Mouse (Mus musculus): Measurements from ENCODE around the gene Efna1. TPM values are rescaled to one million over a fixed set of nuclear protein-coding genes. Genes with fewer than 3 reads are reported as not detected.

The Efna1 gene
- total RNA-seq, 2 experiments from 2014 or later, result 10.2 to 12.8 TPM

DNA sequence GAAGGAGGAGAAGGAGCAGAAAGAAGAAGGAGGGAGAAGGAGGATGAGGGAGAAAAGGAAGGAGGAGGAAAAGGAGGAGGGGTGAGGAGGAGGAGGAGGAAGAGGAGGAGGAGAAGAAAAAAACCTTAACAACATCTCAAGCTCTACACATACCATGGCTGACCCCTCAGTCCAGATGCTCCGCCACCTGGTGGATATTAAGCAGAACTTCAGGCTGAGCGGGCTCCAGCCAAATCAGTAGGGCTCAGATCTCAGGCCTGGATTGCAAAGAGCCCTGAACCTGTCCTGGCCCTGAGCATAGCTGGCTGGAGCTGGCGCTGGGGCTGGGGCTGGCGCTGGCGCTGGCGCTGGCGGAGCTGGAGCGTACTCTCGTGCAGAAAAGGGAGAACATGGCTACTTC, 27.1 kb upstream of the Efna1 start:
- peak; percentile 52 for DNase-seq

DNA sequence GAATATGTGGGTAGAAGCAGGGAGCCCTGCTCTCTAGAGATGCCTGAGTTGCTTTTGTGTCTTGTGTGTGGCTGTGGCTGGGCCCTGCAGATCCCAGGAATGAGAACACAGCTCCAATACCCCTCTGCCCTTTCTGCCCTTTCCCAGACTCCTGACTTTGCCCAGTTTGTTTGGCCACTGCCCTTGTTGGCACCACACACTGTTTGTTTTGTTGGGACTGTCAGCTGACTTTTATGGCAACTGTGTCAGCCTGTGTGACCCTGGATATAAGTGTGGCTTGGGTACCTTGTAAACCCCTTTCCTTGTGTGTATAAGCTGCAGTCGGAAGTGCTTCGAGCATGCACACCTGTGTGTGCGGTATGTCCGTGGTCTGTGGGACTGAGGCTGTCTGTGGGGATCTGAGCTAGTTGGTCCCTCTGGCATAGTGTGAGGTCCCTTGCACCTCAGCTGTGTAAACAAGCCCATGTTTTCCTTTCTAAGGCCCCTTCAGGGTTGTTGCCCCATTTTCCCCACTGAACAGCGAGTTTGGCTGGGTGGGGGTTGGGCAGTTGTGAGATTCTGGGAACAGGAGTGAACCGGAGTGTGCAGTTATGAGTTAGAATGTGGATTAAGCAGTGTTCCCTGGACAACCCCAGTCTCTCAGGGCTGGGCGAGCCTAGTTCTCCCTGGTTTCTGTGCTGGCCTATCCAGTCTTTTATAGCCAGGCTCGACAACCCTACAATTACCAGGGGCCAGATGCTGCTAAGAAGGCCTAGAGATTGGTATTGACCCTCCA, 24.8 kb upstream of the Efna1 start:
- no peak for DNase-seq

DNA sequence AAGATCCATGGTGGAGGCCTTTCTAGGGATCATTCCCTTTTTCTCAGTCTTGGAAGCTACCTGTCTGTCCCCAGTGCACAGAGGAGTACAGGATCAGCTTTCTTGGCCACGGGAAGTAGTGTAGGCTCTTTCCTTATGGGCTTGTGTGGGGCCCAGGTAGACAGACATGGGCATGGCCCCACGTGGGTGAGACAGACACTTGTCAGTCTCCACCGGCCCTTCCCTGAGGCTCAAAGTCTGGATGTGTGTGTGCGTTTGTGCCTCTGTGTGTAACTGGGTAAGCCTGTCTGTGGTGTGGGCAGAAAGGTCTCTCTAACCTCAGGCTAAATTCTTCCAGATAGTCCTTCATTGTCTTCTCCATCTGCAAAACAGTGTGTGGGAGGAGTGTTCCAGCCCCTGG, 24.2 kb upstream of the Efna1 start:
- no peak for DNase-seq

DNA sequence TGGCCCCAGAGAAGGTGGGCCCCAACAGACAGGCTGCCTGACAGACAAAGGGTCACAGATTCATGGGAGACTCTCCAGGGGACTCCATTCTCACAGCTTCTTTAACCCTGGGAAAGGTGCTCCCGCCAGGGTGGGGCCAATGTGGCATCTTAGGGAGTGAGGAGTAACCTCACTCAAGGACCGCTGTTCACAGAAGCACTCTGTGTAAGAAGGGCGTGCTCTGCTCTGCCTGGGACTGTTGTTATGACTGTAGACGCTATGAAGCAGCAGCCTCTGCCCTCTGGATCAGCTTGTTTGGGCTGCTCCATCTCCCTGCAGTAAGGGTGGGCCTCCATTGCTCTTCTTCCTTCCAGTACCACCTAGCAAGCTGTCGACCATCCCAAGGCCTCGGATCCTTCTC, 23.5 kb upstream of the Efna1 start:
- no peak for DNase-seq

DNA sequence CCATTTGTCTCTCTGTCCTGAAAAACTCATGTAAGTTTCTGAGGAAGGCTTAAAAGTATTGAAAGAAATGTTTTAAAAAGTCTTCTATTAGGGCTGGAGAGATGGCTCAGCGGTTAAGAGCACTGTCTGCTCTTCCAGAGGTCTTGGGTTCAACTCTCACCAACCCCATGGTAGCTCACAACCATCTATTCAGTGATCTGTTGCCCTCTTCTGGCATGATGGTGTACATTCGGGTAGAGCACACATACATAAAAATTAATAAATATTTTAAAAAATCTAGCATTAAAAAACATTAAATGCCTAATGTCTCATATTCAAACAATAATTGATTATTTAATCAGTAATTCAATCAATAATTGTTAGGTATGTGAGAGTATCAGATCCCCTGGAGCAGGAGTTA, 19.6 kb upstream of the Efna1 start:
- DNase-seq, result no peak

DNA sequence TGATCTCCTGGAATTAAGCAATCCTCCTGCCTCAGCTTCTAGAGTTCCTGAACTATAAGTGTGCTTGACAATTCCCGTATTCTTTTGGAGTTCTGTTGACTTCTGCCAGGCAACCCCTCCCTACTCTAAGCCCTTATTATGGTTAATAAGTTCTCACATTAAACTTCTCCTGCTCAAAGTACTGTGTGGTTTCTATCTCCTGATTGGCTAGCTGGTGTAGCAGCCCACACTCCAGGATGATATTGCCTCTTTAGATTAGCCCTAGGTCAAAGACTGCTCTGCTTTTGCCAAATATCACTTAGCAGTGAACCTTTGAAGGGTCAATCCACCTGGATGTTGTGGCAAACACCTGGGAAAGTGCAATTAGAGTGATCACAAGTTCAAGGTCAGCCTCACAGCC, 19.1 kb upstream of the Efna1 start:
- DNase-seq, result no peak

DNA sequence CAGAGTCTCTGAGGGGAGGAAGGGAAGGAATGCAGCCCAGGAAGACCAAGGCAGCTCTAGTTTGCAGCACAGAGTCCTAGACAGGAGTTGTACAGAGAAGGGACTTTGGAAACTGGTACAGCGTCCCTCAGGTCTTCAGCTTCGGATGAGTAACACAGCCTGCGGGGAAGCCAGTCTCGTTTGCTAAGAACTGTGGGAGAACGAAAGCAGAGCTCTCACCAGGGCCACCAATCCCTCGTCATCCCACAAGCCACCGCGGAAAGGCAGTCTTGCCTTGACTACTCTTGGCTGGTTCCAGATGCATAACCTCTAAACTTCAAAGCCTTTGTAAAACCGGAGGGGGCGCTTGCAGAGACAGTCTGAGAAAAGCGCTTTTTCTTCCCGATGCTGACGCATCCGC, 18.6 kb upstream of the Efna1 start:
- DNase-seq, result no peak

DNA sequence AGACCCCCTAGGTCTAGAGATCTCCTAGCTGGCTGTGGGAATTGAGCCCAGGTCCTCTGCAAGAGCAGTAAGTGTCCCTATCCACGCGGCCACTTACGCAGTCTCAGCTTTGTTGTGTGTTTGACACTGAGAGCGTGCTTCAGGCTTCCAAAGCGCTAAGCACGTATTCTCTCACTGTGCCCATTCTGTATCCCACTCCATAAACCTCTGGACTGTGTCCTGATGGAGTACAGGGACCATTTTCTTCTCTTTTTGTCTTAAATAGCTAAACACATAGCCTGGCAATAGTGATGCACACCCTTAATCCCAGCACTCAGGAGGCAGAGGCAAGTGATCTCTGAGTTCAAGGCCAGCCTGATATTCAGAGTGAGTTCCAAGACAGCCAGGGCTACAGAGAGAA, 18.0 kb upstream of the Efna1 start:
- no peak for DNase-seq

DNA sequence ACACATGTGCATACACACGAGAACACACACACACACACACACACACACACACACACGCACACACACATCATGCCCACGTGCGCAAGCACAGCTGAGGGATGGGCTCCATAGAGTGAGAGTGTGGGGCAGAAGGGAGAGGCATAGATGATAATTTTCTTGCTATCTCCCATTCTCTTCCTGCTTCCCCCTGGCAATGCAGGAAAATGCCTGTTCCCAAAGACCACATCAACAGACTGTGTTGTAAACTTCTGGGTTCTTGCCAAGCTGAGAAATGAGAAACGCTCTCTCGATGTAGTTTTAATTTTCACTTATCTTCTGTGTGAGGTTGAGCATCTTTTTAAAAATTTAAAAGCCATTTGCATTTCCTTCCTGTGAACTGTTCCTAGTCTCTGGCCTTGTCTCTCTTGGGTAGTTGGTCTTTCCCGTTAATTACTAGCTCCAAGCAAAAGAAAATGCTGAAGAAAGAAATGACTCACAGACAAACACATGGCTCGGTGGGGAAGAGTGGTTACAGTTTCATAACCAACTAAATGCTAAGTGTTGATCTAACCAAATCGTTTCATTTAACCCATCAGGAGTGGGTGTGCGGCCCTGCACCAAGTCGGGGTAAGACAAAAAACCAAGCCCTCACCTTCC, 15.9 kb upstream of the Efna1 start:
- DNase-seq, result no peak

DNA sequence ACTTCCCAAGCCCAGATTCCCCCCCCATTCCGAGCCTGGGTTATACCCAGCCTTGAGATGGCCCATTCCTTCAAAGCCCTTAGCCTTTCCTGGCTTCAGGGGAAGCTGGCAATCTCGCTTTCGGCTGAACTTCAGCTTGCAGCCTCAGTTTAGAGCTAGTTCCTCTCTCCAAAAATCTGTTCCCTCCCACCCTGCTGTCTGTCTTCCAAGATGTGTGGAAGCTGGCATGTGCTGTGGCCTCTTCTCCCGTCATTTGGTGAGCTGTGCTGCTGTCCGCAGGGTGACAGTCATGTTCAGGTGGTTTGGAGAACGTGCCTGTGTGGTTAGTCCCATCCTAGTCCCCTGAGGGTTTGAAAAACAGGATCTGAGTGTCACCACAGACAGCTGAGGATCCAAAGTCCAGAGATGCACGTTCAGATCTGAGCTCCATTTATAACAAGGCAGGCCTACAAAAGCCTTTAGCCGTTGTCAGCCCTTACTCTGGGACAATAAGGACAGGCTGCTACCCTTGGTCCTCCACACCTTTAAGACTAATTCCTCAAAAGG, 14.8 kb upstream of the Efna1 start:
- DNase-seq, result no peak

DNA sequence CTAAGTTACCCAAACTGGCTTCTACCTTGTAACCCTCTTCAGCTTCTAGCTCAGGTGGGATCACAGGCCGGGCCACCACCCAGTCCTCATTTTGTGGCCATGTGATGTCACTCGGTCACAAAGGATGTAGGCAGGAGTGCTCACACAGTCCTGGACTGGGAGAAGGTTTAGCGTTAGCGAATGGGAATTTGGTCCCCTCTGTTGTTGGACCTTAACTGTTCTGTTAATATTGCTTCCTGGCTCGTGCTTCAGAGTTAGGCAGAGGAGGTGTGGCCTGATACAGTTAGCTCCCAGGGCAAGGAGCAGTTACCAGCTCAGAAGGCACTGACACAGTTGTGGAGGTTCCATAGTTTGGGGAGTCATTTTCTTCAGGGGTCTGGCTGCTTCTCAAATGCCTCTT, 13.3 kb upstream of the Efna1 start:
- no peak for DNase-seq

DNA sequence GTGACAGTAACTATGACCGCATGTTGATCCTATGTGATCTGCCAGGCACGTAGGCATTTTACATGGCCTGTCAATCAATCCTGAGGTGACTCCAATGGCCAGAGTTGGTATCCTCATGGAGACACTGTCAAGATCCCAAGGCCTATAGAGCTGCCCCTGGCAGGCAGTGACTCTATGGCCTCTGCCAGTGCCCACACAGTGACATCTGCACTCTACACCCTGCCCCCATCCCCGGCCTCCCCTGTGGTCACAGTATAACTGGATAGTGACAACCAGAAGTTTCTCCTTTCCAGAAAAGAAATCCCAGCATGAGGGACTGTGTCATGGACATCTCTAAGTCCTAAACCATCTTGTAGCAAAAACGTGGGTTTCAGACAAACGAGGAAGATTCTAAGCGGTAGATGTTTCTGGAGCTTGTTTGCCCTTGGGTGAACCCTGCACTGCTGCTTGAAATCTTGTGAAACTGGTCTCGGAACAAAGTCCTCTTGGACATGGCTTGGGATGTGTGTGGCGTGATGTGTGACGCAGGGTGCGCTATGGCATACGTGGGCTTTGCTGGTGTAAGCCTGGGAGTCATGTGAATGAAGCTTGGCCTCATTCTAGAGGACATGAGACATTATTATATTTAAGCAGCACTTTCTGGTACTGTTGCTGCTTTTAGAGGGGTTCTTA, 12.4 kb upstream of the Efna1 start:
- no peak for DNase-seq

DNA sequence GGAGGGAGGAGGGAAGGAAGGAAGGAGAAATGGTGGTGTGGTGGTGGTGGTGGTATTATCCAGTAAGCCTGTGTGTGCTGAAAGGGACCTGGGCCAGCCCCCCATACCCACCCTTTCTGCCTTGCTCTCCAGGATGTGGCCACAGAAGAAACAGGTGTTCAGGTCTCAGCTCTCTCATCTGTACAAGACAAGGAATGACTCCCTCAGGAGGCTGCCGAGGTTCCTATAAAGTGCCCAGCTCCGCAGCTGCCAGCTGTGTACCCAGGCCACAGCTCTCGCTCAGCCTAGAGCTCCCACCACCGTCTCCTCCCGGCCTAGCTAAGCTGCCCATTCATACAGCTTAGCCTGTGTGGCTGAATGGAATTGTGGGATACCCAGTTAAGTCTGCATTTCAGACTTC, 11.4 kb upstream of the Efna1 start:
- DNase-seq, result no peak

DNA sequence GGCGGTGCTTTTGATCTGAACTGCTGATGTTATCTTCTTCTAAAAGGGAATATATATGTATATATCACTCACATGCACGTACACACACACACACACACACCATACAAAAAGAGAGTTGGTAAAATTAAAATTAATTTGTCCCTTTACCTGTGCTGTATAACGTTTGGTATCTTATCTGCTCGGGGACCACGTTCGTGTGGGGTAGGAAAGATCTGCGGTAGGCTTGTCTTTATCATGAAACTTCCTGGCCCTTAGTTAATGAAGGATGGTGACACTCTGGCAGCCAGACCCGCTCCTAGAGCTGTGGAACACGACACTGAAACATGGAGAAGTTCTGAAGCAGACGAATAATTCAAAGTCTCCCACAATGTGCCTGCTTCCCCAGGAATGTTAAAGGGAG, 10.9 kb upstream of the Efna1 start:
- DNase-seq, result no peak

DNA sequence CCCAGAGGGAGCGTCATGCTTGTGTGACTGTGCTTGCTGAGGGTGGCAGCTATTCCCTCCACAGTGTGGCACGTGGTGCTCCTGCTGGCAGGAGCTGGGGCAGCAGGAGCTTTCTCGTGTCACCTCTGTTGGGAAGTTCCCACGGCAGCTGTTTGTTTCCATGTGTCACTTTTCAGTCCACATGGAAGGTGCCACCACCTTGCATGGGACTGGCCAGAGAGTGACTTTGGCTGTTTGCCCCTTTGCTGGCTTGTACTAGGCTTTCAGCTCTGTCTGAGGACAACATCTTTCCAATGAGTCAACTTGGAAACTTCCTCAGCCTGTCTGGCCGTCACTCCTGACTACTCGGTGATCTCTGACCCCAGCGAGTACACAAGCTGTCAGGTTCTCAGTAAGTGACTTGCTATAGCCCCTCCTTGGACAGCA, 7.6 kb upstream of the Efna1 start:
- peak; percentile 58 for DNase-seq

DNA sequence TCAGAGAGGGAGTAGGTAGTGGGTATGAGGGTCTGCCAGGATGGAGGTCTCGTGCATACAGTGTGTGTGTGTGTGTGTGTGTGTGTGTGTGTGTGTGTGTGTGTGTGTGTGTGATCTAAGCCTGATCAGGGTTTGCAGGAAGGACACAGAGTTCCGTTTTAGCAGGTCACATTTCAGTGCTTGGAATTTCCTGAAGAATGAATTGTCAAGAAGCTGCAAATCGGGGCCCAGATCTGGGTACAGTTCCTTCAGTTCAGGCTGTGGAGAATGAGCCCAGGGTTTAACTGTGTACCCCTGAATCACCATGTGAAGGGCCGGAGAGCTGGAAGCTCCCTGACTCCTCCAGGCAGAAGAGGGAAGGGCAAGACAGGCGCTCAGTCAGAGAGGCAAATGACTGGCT, 6.3 kb upstream of the Efna1 start:
- no peak for DNase-seq

DNA sequence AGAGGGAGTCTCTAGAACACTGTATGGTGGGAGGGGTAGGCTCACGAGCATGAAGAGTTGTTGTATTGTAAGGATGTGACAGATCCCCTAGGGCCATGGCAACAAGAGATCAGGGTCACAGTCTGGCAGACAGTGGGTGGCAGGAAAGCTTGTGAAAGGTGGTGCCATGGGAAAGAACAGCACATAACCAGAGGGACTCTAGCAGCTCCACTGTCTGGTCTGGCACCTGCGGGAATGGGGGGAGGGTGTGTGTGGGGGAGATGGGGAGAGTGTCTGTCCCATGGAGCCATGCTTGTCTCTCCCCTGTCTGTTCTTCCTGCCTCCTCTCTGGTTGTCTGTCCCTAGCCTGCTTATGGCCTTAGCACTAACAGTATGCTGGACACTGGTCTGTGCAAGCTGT, 4.6 kb upstream of the Efna1 start:
- no peak for DNase-seq

DNA sequence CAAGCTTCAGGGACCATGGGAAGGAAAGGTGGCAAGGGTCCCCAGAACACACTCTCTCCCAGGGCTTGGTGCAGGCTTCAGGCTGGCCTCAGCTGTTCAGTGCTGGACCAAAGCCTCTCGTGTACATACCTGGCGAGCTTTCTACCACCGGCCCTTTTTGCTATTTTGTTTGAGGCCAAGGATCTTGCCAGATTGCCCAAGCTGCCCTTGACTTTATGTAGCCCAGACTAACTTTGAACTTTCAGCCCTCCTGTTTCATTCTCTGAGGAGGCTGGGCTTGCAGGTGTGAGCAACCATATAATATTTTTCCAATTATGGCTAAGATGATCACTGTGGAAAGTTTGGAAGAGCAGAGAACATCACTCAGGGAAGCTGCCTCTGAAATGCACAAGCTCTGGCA, 3.3 kb upstream of the Efna1 start:
- DNase-seq, result no peak

DNA sequence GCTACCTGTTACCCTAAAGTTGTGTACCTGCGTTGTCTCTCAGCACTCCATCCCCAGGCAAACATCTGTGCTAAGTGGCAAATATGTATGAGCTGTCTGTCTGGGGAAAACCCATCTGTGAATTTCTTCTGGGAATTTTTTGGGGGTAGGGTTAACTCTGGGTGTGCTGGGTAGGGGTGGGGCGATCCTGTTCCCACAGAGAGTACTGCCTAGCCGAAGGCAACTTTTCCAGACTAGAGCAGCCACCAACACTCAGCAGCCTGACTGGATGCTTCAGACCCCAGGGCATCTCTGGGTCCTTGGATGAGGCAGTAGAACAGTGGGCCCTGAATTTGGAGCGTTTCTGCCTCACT, 1.3 kb upstream of the Efna1 start:
- DNase-seq, result no peak

DNA sequence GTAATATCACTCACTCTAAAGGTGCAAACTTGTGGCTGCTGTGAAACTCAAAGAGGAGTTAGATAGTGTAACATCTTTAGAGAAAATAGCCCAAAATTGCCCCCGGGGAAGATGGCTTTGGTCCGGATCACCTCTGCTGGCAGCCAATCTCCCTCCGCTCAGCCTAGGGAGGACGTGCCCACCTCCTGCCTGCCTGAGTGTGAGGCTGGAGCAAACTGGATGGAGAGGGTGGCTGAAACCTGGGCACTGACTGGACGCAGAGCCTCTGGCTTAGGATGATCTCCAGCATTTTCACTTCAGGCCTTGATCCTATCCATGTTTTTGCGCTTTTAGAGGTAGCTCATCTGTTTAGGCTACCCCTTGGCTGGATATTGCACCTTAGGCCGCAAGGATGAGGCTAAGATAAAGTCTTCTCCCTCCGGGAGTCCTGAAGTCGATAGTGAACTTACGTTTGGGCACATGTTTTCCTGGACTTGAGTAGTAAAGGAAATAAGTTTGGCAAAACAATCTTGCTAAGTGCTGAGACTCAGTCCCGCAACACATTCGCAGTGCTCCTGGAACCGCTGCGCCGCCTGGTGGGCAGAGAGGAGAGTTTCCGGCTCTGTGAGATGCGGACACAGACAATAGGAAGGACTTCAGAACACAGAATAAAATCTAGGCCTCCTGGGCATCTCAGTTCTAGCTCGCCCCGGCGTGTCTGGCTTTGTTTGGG, 793 bp upstream of the Efna1 start:
- peak; percentile 71 for DNase-seq

DNA sequence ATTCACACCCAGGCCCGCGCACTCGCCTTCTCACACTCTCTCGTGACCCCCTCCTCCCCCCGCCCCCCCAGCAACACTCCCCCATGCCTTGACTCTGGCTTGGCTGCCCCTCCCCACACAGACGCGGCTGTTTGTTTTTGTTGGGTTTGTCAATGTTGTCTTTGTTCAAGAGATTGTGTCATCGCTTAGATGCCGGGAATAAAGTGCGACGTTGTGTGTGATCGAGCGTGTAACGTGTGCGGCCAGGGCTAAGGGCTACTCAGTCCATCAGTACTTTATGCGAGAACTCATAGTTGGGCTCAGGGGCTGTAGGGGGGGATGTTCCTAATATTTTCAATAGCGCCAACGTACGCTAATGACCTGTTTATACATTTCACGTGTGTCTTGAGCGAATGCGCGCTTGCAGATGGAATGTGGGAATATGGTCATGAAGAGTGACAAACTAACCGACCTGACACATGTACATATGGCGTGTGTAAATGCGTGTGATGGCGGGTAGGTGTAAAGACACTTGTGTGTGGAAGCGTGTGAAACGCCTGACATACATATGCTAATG, 814 bp downstream of the Efna1 start:
- DNase-seq, result no peak

DNA sequence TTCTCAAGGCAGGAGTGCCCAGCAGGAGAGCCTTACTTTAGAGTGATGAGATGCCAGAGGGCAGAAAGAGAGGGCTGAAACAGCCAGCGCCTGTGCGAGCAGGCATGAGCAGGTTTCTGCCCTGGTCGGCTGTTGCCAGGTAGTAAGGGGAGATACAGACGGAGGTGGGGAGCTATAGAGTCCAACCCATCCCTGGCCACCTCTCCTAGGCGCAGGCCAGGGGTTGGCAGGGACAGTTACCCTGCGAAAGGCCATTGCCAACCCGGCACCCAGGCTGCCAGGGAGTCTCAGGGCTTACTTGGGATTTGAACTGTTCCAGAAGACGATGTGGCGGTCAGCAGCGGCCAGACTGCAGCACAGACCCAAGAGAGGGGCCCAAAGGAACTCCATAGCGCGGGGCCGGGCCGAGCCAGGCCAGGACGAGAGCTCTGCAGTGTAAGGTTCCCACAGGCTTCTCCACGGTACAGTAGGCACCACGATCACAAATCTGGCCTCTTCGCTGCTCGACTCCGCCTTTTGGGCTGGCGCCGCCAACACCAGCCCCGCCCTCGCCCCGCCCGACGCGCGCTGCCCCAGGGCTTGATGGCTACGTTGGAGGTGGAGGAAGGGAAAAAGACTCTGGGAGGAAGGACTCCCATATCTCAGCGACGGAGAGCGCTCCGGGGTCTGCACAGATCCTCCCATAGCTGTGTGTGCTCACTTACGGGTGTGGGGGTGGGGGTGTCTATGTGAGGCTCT, 1.6 kb downstream of the Efna1 start:
- peak; percentile 88 for DNase-seq

Data from gastrocnemius, postnatal 25 days (tissue).